Mouse (Mus musculus): Measurements from ENCODE around the gene Cacfd1. TPM values are rescaled to one million over a fixed set of nuclear protein-coding genes. Genes with fewer than 3 reads are reported as not detected.

The Cacfd1 gene
- polyA plus RNA-seq, 1 experiment from 2014 or later = 12.6 TPM

DNA sequence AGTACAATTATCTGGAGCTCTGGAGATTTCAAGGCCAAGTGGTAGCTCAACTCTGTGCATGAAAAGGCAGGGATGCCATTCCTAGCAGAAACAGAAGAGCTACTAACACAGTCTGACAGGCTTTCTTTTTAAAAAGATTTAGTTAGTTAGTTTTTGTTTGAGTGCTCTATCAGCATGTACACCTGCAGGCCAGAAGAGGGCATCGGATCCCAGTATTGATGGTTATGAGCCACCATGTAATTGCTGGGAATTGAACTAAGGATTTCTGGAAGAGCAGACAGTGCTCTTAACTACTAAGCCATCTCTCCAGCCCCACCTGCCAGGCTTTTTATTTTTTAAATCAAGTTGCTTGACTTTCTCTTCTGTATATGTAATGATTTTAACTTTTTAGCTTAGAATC lies 12.2 kb upstream of the Cacfd1 start:
- DNase-seq (no peak), ATAC-seq (ENCODE audit: low read depth) (no peak)
- Histone ChIP-seq H3K27me3 (no peaks in the 10 kb centered on the region), H3K4me2 (no peak overlapping the region), H3K9me3 (replicated peaks) (no peaks in the 10 kb centered on the region), H3K36me3 (no peaks in the 10 kb centered on the region), H3K4me3 (replicated peaks) (no peak overlapping the region), H3K9ac (no peak overlapping the region), H3K27ac (no peak overlapping the region), H3K4me1 (replicated peaks) (peaks cover 6% of the 10 kb centered on the region)
- WGBS (ENCODE audit: insufficient replicate concordance) = 83% methylated on average over 1 of the region's 1 CpGs

DNA sequence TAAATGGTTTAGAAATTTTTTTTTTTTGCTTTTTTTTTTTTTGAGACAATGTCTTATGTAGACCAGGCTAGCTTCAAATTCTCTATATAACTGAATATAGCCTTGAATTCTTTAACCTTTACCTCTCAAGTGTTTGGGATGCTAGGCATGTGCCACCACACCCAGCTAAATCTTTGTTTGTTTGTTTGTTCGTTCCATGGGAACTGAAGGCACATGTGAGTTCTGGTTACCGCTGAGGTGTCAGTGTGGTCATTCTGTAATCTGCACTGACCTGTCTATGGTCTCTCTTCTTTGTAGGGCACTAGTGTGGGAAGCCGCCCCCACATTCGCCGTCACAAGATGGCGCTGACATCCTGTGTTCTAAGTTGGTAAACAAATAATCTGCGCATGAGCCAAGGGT lies 11.7 kb upstream of the Cacfd1 start:
- no peak overlapping the region for H3K27ac ChIP-seq
- no peaks in the 10 kb centered on the region for H3K27me3 ChIP-seq
- no peak overlapping the region for H3K9ac ChIP-seq
- H3K4me2 ChIP-seq = no peak overlapping the region
- peaks cover 6% of the 10 kb centered on the region for H3K4me1 ChIP-seq (replicated peaks)
- H3K9me3 ChIP-seq (replicated peaks) = no peaks in the 10 kb centered on the region
- 66% methylated on average over 7 of the region's 7 CpGs for WGBS (ENCODE audit: insufficient replicate concordance)
- no peak overlapping the region for H3K4me3 ChIP-seq (replicated peaks)
- DNase-seq (no peak), ATAC-seq (ENCODE audit: low read depth) (no peak)
- no peaks in the 10 kb centered on the region for H3K36me3 ChIP-seq

DNA sequence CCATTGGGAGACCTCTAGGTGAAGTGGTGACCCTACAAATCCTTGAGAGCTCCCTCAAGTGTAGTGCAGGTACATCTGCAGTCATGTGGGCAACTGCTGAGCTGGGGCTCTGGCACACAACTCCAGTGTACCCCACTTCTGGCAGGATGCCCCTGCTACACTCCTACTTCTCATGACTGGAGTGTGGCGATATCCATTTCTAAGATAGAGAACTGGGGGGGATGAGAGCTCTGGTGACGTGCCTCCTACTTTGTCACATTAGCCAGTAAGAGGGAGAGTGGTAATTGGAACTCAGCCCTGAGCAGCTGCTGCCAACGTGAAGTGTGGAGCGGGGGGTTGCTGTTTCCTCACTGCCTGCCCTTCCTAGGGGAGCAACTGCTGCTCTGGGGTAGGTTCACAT lies 3.5 kb upstream of the Cacfd1 start:
- H3K4me2 ChIP-seq = no peak overlapping the region
- H3K27ac ChIP-seq = no peak overlapping the region
- H3K4me3 ChIP-seq (replicated peaks) = no peak overlapping the region
- 51% methylated on average over 4 of the region's 4 CpGs for WGBS (ENCODE audit: insufficient replicate concordance)
- H3K9me3 ChIP-seq (replicated peaks) = no peaks in the 10 kb centered on the region
- H3K36me3 ChIP-seq = no peaks in the 10 kb centered on the region
- H3K9ac ChIP-seq = no peak overlapping the region
- H3K4me1 ChIP-seq (replicated peaks) = peaks cover 19% of the 10 kb centered on the region
- no peak for ATAC-seq (ENCODE audit: low read depth)
- no peak for DNase-seq
- no peaks in the 10 kb centered on the region for H3K27me3 ChIP-seq

DNA sequence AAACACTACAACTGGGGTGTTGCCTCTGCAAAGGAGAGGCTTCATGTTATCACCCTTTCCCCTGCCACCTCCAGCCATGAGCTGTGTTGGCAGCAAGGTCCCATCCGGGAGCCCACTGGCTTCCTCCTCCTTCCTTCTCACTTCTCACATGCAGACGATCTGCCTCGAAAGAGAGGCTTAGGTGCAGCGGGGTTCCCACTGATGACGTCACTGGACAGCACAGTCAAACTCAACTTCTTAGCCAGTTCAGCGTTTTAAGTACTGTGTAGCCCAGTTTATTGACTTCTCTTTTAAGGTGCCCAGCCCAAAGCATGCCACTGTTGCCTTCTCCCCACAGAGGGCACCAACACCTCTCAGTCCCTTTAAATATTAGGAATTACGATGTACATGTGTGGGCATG lies 2.0 kb upstream of the Cacfd1 start:
- WGBS (ENCODE audit: insufficient replicate concordance) = 59% methylated on average over 7 of the region's 7 CpGs
- Histone ChIP-seq H3K27ac (no peak overlapping the region), H3K9me3 (replicated peaks) (no peaks in the 10 kb centered on the region), H3K4me1 (replicated peaks) (peaks cover 22% of the 10 kb centered on the region), H3K4me2 (no peak overlapping the region), H3K27me3 (no peaks in the 10 kb centered on the region), H3K9ac (no peak overlapping the region), H3K4me3 (replicated peaks) (no peak overlapping the region), H3K36me3 (no peaks in the 10 kb centered on the region)
- ATAC-seq (ENCODE audit: low read depth) (no peak), DNase-seq (no peak)

DNA sequence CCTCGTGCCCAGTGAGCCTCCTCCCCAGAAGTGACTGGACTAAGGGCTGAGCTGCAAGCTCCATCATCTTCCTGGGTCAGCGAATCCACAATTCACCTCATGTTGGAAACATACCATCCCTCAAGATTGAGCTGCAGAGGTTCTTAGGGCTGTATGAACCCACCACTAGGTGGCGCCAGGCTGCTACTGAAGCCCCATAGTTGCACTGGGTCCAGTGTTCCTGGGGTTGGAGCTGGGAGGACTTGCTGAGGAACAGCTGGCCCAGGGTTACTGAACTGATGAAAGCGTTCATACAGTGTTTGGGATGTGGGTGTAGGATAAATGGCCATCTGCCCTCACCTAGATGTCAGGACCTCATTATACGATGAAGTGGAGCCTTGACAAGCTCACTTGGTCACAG lies 8.1 kb downstream of the Cacfd1 start:
- ATAC-seq (ENCODE audit: low read depth) (0 out of 2 replicates have a peak, but pooled peaks have one; percentile 37), DNase-seq (peak; percentile 47)
- Histone ChIP-seq H3K4me3 (replicated peaks) (no peak overlapping the region), H3K9ac (no peak overlapping the region), H3K36me3 (peaks cover 47% of the 10 kb centered on the region), H3K4me1 (replicated peaks) (no peaks in the 10 kb centered on the region), H3K27ac (no peak overlapping the region), H3K9me3 (replicated peaks) (no peaks in the 10 kb centered on the region), H3K4me2 (no peak overlapping the region), H3K27me3 (no peaks in the 10 kb centered on the region)
- 36% methylated on average over 5 of the region's 5 CpGs for WGBS (ENCODE audit: insufficient replicate concordance)

DNA sequence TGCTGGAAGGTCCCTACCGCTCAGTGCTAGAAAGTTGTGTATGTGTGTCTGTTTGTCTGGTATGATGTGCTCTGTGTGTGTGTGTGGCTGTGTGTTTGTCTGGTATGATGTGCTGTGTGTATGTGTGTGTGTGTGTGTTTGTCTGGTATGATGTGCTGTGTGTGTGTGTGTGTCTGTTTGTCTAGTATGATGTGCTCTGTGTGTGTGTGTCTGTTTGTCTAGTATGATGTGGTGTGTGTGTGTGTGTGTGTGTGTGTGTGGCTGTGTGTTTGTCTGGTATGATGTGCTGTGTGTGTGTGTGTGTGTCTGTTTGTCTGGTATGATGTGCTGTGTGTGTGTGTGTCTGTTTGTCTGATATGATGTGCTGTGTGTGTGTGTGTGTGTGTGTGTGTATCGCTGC lies 9.8 kb downstream of the Cacfd1 start:
- Histone ChIP-seq H3K4me3 (replicated peaks) (no peak overlapping the region), H3K9ac (no peak overlapping the region), H3K9me3 (replicated peaks) (no peaks in the 10 kb centered on the region), H3K4me1 (replicated peaks) (no peaks in the 10 kb centered on the region), H3K27me3 (no peaks in the 10 kb centered on the region), H3K36me3 (peaks cover 39% of the 10 kb centered on the region), H3K4me2 (no peak overlapping the region), H3K27ac (no peak overlapping the region)
- no peak for DNase-seq
- WGBS (ENCODE audit: insufficient replicate concordance) = 91% methylated on average over 2 of the region's 2 CpGs
- no peak for ATAC-seq (ENCODE audit: low read depth)

DNA sequence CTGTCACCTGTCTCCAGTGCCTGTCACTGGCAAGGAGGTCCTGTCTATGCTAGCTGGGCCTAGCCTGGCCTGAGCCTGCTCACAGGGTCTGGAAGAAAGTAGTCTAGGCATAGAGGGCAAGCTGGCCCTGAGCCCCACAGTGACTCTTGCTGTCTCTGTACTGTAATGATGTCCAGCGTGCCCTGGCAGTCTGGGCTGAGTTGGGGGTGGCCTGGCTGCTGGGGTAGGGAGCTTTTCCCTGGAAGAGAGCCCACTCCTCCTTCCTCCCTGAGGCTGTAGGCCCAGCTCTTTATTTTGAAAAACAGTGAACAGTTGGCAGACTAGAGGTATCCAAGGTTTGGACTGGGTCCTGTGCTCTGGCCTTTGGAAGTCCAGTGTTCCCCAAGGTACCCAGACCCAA lies 11.4 kb downstream of the Cacfd1 start:
- H3K27ac ChIP-seq = no peak overlapping the region
- no peak overlapping the region for H3K4me2 ChIP-seq
- ATAC-seq (ENCODE audit: low read depth) (no peak), DNase-seq (no peak)
- 0 out of 2 replicates have a peak, but pooled peaks cover 3% of the 10 kb centered on the region for H3K27me3 ChIP-seq
- H3K9me3 ChIP-seq (replicated peaks) = no peaks in the 10 kb centered on the region
- H3K36me3 ChIP-seq = peaks cover 23% of the 10 kb centered on the region; the same call in 1 of the 2 replicates
- H3K4me3 ChIP-seq (replicated peaks) = no peak overlapping the region
- no peak overlapping the region for H3K9ac ChIP-seq
- WGBS (ENCODE audit: insufficient replicate concordance) = 57% methylated on average over 1 of the region's 1 CpGs
- H3K4me1 ChIP-seq (replicated peaks) = 0 out of 2 replicates have a peak, but pooled peaks cover 7% of the 10 kb centered on the region

DNA sequence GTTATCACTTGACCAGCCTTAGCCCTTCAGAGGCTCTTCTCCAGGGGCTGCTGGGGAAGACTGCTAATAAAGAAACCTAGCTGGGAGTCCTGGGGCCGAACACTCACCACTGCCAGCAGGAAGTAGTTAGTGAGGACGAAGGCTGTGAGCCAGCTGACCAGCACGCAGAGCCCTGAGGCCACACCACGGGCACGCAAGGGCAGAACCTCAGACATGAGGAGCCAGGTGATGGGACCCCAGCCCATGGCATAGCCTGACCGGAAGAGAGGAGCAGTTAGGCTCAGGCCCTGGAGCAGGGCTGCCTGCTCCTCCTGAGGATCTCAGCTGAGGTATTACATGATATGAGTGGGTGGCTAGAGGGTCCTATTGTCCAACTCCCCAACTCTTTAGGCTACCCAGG lies 12.9 kb downstream of the Cacfd1 start:
- WGBS (ENCODE audit: insufficient replicate concordance) = 64% methylated on average over 6 of the region's 6 CpGs
- Histone ChIP-seq H3K9ac (no peak overlapping the region), H3K27ac (no peak overlapping the region), H3K36me3 (peaks cover 14% of the 10 kb centered on the region; the same call in 1 of the 2 replicates), H3K27me3 (peaks cover 17% of the 10 kb centered on the region), H3K4me2 (no peak overlapping the region), H3K4me3 (replicated peaks) (no peak overlapping the region), H3K9me3 (replicated peaks) (no peaks in the 10 kb centered on the region), H3K4me1 (replicated peaks) (peaks cover 11% of the 10 kb centered on the region; the same call in 1 of the 2 replicates)
- no peak for ATAC-seq (ENCODE audit: low read depth)
- DNase-seq = no peak

DNA sequence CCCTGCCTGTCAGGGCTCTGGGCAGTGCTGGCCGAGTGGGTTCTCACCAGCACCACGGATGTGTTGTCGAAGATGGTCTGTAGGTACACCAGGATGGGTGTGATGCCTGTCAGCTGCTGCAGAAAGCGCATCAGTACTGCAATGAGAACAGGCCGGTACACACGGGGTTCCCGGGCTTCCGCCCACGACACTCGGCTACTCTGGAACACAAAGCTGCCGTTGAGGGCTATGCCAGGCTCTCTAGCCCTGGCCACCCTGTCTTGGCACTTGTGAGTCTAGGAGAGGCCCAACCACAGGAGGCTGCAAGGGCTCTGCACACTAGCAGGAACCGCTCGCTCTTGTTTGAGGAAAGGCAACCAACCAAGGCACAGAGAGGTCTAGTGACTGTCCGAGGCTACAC lies 14.4 kb downstream of the Cacfd1 start:
- Histone ChIP-seq H3K36me3 (0 out of 2 replicates have a peak, but pooled peaks cover 2% of the 10 kb centered on the region), H3K27ac (no peak overlapping the region), H3K9me3 (replicated peaks) (no peaks in the 10 kb centered on the region), H3K4me3 (replicated peaks) (no peak overlapping the region), H3K4me1 (replicated peaks) (peaks cover 19% of the 10 kb centered on the region), H3K27me3 (peaks cover 27% of the 10 kb centered on the region), H3K9ac (no peak overlapping the region), H3K4me2 (no peak overlapping the region)
- ATAC-seq (ENCODE audit: low read depth) (no peak), DNase-seq (no peak)
- 81% methylated on average over 14 of the region's 14 CpGs for WGBS (ENCODE audit: insufficient replicate concordance)

DNA sequence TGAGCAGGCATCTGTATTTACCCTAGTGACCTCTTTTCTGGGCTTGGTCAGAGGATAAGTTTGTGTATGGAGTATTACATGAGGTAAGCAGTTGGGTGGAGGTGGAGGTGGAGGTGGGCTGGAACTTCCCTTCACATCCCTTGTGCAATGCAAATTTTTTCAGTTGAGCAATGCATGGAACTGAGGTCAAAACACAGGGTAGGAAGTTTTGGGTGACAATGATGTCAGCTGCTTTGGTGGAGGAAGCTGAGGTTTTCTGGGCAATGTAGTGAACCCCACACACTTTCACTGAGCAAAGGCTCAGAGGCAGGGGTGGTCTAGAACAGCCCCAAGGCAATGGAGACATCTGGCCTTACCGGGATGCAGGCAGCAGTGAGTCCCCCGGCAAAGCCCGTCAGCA lies 15.8 kb downstream of the Cacfd1 start:
- Histone ChIP-seq H3K4me2 (no peak overlapping the region), H3K27me3 (peaks cover 31% of the 10 kb centered on the region), H3K36me3 (no peaks in the 10 kb centered on the region), H3K9me3 (replicated peaks) (no peaks in the 10 kb centered on the region), H3K4me3 (replicated peaks) (no peak overlapping the region), H3K4me1 (replicated peaks) (peaks cover 19% of the 10 kb centered on the region), H3K27ac (no peak overlapping the region), H3K9ac (no peak overlapping the region)
- 64% methylated on average over 3 of the region's 3 CpGs for WGBS (ENCODE audit: insufficient replicate concordance)
- ATAC-seq (ENCODE audit: low read depth) (no peak), DNase-seq (no peak)

DNA sequence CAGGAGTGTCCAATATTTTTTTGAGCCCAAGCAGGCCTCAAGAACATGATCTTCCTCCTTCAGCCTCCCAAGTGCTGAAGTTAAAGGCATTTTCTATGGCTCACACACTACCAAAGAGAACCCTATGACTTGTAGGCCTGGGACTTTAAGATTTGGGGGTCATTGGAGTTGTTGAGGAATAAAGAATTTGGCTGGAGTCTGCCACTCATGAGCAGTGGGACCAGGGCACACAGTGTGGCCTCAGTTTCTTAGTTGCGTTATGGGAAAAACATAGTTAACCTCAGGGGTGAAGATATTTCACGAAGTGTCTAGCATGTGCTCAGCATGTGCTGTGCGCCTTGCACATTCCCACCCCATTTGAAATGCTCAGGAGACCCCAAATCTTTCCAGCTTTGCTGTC lies 16.6 kb downstream of the Cacfd1 start:
- Histone ChIP-seq H3K4me3 (replicated peaks) (no peak overlapping the region), H3K27ac (no peak overlapping the region), H3K4me2 (no peak overlapping the region), H3K9ac (no peak overlapping the region), H3K27me3 (peaks cover 31% of the 10 kb centered on the region), H3K4me1 (replicated peaks) (peaks cover 19% of the 10 kb centered on the region), H3K36me3 (no peaks in the 10 kb centered on the region), H3K9me3 (replicated peaks) (no peaks in the 10 kb centered on the region)
- ATAC-seq (ENCODE audit: low read depth) (no peak), DNase-seq (no peak)
- WGBS (ENCODE audit: insufficient replicate concordance) = 64% methylated on average over 3 of the region's 3 CpGs

DNA sequence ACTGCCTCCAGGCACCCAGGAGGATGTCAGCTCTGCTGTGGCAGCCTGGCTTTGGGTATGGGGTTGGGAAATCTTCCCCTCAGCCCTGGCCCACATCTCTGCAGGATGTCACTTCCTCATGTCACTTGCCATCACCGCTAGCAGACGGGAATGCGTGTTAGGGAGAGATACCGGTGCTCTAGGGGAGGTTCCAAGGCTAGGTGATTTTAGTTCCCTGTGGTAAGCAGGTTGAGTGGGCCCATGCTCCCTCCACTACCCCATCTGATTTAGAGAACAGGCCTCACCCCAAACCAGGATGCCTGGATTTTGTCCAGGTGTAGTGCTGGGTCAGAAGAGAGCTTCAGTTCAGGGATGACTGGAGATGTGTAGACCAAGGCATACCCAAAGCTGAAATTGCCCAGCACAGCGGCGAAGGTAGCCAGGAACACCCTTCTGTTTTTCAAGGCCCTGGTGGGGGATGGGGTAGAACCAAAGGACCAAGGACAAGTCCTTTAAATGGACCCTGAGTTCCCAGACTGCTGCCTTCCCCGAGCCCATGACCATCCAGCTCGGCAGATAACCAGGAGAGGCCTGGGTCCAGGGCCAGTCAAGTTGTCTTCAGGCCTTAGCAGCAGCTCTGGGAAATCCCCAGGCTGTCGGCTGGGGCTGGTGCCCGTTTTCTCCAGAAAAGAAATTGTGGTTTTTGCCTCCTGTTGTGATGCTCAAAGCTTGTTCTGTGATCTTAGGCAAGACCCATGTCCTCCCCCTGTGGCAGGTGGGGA lies 17.3 kb downstream of the Cacfd1 start:
- H3K9me3 ChIP-seq (replicated peaks) = no peaks in the 10 kb centered on the region
- no peak for ATAC-seq (ENCODE audit: low read depth)
- 34% methylated on average over 10 of the region's 10 CpGs for WGBS (ENCODE audit: insufficient replicate concordance)
- H3K36me3 ChIP-seq = no peaks in the 10 kb centered on the region
- H3K27me3 ChIP-seq = peaks cover 31% of the 10 kb centered on the region
- H3K27ac ChIP-seq = no peak overlapping the region
- H3K4me2 ChIP-seq = peak overlapping the region; percentile 38; the same call in 1 of the 2 replicates
- H3K9ac ChIP-seq = no peak overlapping the region
- DNase-seq = no peak
- peaks cover 19% of the 10 kb centered on the region for H3K4me1 ChIP-seq (replicated peaks)
- no peak overlapping the region for H3K4me3 ChIP-seq (replicated peaks)

Measured in liver, embryonic 13.5 days (tissue).